Mouse (Mus musculus) liver, postnatal 0 days (tissue): Measurements from ENCODE around the gene Ifngr2. TPM values are rescaled to one million over a fixed set of nuclear protein-coding genes. Genes with fewer than 3 reads are reported as not detected.

Experiments
- ATAC-seq: fragments of 200-750 bp; cut with Nextera tagmentation; 2 replicates; pipeline ENCODE4 v1.8.0; 2017; ENCODE audit warnings: mild to moderate bottlenecking, moderate library complexity
- DNase-seq: peaks from one replicate; pipeline ENCODE4 v3.0.0-alpha.2; 2016
- H3K27ac ChIP-seq: fragments of 300-500 bp; sonication (generic); 2 replicates; pipeline ENCODE4 v1.5.1; 2014; ENCODE audit warnings: antibody characterized with exemption, moderate library complexity, mild to moderate bottlenecking, low read depth
- H3K27me3 ChIP-seq: fragments of 300-500 bp; sonication (generic); 2 replicates; pipeline ENCODE4 v1.6.1; 2014; ENCODE audit warnings: low read length, control low read depth, mixed read lengths; ENCODE audit not compliant: insufficient read depth
- H3K36me3 ChIP-seq: fragments of 300-500 bp; sonication (generic); replicated peaks from 2 replicates; pipeline ENCODE4 v1.6.1; 2014; ENCODE audit warnings: mild to moderate bottlenecking, control low read depth, low read length, moderate library complexity, mixed read lengths; ENCODE audit not compliant: insufficient read depth
- H3K4me1 ChIP-seq: fragments of 300-500 bp; sonication (generic); 2 replicates; pipeline ENCODE4 v1.6.1; 2014; ENCODE audit warnings: antibody characterized with exemption, mild to moderate bottlenecking, control low read depth; ENCODE audit not compliant: insufficient read depth
- H3K4me2 ChIP-seq: fragments of 300-500 bp; sonication (generic); 2 replicates; pipeline ENCODE4 v1.6.1; 2014; ENCODE audit warnings: low read depth, mild to moderate bottlenecking, low read length, moderate library complexity, mixed read lengths
- H3K4me3 ChIP-seq: fragments of 300-500 bp; sonication (generic); 2 replicates; pipeline ENCODE4 v1.5.1; 2014; ENCODE audit warnings: low read depth, low read length
- H3K9ac ChIP-seq: fragments of 300-500 bp; sonication (generic); replicated peaks from 2 replicates; pipeline ENCODE4 v1.6.1; 2014; ENCODE audit warnings: mild to moderate bottlenecking, moderate library complexity
- H3K9me3 ChIP-seq: fragments of 300-500 bp; sonication (generic); 2 replicates; pipeline ENCODE4 v1.6.1; 2016; ENCODE audit warnings: mild to moderate bottlenecking, control low read depth, low read length, mixed read lengths
- CTCF ChIP-seq: sonication (generic); IDR thresholded peaks from 2 replicates; pipeline ENCODE4 v1.5.1; 2016; ENCODE audit warnings: antibody characterized with exemption, low read depth
- EP300 ChIP-seq: IDR thresholded peaks from 2 replicates; pipeline ENCODE4 v1.6.1; 2016; ENCODE audit warnings: antibody characterized with exemption, low read depth, mild to moderate bottlenecking
- WGBS: fragments of 180-500 bp; shearing (Covaris S2); extraction: QIAGEN DNeasy Blood & Tissue Kit; methylation state at CpG from one replicate; pipeline ENCODE4 v1.1.7; 2014; ENCODE audit not compliant: insufficient replicate concordance; 5-methylcytosine and 5-hydroxymethylcytosine counted together
- polyA plus RNA-seq: library from polyadenylated mRNA; unstranded; fragments of >200 nt; fragmentation: Nextera tagmentation; extraction: Ambion mirVana; gene quantifications from 2 replicates; pipeline ENCODE4 v1.2.1, GENCODE M21; 2015

Ifngr2 gene
- polyA plus RNA-seq, 1 experiment from 2014 or later = 18.2 TPM

DNA sequence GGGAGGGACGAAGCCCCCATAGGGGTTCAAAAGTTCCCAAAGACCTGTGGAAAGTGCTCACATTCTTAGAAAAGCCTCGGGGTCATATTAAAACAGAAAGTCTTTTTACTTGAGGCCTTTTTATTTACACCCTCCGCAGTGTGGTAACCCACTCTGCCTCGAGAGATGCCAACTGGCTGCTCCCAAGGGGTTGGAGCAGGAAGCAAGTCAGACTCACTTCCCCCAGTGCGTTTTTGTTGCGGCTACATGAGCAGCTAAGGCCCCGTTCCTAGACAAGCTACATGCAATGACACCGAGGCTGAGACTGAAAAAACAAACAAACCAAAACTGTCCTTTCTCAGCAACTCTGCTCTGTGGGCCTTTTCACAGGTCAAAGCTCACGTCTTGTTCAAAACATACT lies 8.4 kb upstream of the Ifngr2 start:
- ATAC-seq (0 out of 2 replicates have a peak, but pooled peaks have one; percentile 20), DNase-seq (peak; percentile 45)
- 42% methylated on average over 9 of the region's 9 CpGs for WGBS

DNA sequence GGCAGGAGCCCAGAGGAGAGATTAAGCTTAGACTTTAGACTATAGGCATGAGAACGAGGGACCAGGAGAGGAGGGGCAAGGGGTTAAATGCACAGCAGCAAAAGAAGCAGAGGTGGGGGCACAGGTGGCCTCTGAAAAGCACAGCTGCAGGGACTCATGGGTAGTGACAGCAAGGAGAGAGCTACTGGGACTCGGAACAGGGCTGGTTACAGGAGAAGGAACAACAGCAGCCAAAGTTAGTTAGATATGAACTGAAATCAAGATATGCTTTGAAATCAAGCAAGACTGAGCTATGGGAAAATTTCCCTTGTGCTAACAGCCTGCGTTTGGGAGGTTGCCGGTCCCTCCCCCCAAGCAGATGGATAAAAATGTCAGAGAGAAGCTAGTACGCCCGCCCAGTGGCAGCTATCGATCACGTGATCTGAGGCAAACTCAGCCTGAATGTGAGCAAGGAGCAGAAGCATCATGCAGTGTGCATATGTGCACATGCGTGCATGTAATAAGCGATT lies 5.2 kb upstream of the Ifngr2 start:
- no peak for ATAC-seq
- peaks cover 43% of the 10 kb centered on the region for H3K4me1 ChIP-seq

More for the DNA sequence above, 8.4 kb upstream of the Ifngr2 start:
- Histone ChIP-seq H3K9me3 (no peaks in the 10 kb centered on the region), H3K36me3 (no peaks in the 10 kb centered on the region), H3K27ac (peak overlapping the region; percentile 86), H3K4me1 (peaks cover 35% of the 10 kb centered on the region), H3K9ac (no peak overlapping the region), H3K4me2 (no peak overlapping the region), H3K27me3 (no peaks in the 10 kb centered on the region), H3K4me3 (no peak overlapping the region)
- TF ChIP-seq EP300 (no peak), CTCF (no peak)

DNA sequence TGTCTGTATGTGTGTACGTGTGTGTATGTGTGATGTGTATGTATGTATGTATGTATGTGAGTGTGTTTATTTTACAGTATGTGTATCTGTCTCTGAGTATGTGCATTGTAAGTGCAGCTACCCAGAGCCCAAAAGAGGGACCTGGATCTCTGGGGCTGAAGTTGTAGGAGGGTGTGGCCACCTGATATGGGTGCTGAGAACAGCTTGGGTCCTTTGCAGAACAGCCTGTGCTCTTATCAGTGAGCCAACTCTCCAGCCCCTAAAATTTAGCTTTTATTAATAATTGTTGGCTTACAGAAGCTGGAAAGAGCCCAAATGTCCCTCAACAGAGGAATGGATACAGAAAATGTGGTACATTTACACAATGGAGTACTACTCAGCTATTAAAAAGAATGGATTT lies 3.3 kb upstream of the Ifngr2 start:
- Histone ChIP-seq H3K27me3 (no peaks in the 10 kb centered on the region), H3K9ac (no peak overlapping the region), H3K4me2 (no peak overlapping the region), H3K4me1 (peaks cover 37% of the 10 kb centered on the region), H3K4me3 (no peak overlapping the region), H3K9me3 (no peaks in the 10 kb centered on the region), H3K36me3 (no peaks in the 10 kb centered on the region), H3K27ac (no peak overlapping the region)
- WGBS = 93% methylated on average over 1 of the region's 1 CpGs
- TF ChIP-seq CTCF (no peak), EP300 (no peak)
- DNase-seq (no peak), ATAC-seq (no peak)

More for the DNA sequence above, 5.2 kb upstream of the Ifngr2 start:
- peak; percentile 45 for DNase-seq
- TF ChIP-seq EP300 (no peak), CTCF (no peak)
- 30% methylated on average over 10 of the region's 10 CpGs for WGBS
- Histone ChIP-seq H3K9ac (no peak overlapping the region), H3K27me3 (no peaks in the 10 kb centered on the region), H3K36me3 (no peaks in the 10 kb centered on the region), H3K9me3 (no peaks in the 10 kb centered on the region), H3K27ac (no peak overlapping the region), H3K4me3 (no peak overlapping the region), H3K4me2 (peak overlapping the region; percentile 37)

DNA sequence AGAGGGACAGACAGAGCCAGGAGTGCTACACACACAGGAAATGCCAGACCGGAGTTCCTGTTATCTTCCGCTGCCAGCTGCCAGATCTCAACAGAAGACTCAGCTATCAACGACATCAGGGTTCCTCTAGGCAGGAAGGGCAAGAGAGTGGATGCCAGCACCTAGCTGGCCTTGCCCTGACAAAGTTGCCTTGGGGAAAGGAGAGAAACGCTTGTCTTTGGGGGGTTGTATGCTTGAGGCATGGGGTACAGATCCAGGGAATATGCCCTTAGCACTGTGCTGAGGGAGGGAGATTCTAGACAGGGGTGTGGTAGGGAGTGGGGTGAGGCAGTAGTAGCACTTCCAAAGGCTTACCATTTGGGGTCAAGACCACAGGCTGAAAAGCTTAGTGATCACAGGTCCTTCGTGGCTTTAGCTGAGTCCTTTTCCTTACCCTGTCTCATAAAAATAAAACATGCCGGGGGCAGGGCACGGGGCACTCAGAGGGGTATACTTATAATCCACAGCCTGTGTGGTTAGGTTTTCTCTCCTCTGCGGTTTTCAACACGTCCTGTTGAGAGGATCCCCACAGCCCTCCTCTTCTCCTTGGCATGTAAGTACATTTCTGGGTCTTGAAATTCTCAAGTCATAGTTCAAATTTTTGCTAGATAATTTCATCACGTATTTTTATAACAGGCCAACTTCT lies 1.1 kb upstream of the Ifngr2 start:
- TF ChIP-seq CTCF = no peak
- peak; percentile 98 for TF ChIP-seq EP300
- peak; percentile 76 for DNase-seq
- Histone ChIP-seq H3K36me3 (peaks cover 6% of the 10 kb centered on the region; the same call in 1 of the 2 replicates), H3K4me1 (peaks cover 48% of the 10 kb centered on the region), H3K9ac (peak overlapping the region; percentile 95), H3K4me2 (peak overlapping the region; percentile 89), H3K4me3 (peak overlapping the region; percentile 86; the same call in 1 of the 2 replicates), H3K9me3 (no peaks in the 10 kb centered on the region), H3K27me3 (no peaks in the 10 kb centered on the region), H3K27ac (peak overlapping the region; percentile 96)
- ATAC-seq = peak; percentile 71
- 22% methylated on average over 10 of the region's 10 CpGs for WGBS

DNA sequence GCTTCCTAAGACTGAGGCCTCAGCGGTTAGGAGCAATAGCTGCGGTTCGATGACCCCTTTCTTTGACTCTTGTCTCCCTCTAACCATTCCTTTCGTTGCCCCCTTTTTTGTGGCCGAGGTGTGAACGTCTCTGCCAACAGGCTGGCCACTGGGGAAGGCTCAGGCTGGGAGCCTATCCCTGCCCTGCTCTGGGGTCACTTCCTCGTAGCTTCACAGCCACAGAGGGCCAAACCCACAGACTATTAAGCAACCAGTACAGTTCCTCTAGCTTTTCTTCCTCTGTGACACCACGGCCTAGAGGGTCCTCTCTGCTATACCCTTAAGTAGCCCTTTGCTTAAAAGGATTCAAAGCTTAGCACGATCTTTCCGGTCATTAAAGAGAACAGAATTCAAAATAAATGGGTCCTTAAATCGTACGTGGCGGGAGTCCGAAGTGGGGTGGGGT lies 459 bp upstream of the Ifngr2 start:
- H3K4me1 ChIP-seq = peaks cover 51% of the 10 kb centered on the region
- ATAC-seq = peak; percentile 68
- 4% methylated on average over 14 of the region's 14 CpGs for WGBS

DNA sequence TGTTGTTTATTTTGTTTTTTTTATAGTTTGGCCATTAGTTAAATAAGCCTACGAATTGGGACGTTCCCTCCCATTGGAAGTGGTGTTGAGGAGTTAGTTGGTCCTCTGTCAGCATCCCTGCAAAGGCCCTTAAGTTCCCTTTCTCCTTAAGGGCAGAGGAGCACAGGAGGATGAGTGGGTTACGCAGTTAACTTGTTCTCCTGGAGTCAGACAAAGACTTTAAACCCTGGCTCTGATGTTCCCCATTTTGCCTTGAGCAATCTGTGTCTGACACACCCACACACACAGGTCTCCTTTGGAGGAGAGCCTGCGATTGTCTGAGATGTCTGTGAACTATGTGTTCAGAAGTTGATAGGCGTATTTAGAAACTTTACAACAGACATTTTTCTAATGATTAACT lies 1.1 kb downstream of the Ifngr2 start:
- WGBS = 12% methylated on average over 5 of the region's 5 CpGs
- peak overlapping the region; percentile 96 for H3K27ac ChIP-seq
- peaks cover 12% of the 10 kb centered on the region; the same call in 1 of the 2 replicates for H3K36me3 ChIP-seq
- TF ChIP-seq CTCF (no peak), EP300 (no peak)
- ATAC-seq (no peak), DNase-seq (no peak)
- H3K9me3 ChIP-seq = no peaks in the 10 kb centered on the region
- no peaks in the 10 kb centered on the region for H3K27me3 ChIP-seq
- H3K9ac ChIP-seq = peak overlapping the region; percentile 95
- H3K4me1 ChIP-seq = peaks cover 57% of the 10 kb centered on the region
- H3K4me3 ChIP-seq = peak overlapping the region; percentile 86
- peak overlapping the region; percentile 89 for H3K4me2 ChIP-seq

More for the DNA sequence above, 459 bp upstream of the Ifngr2 start:
- TF ChIP-seq CTCF (no peak), EP300 (no peak)
- H3K27ac ChIP-seq = peak overlapping the region; percentile 96
- no peaks in the 10 kb centered on the region for H3K27me3 ChIP-seq
- H3K9me3 ChIP-seq = no peaks in the 10 kb centered on the region
- peak; percentile 67 for DNase-seq
- peak overlapping the region; percentile 86 for H3K4me3 ChIP-seq
- H3K4me2 ChIP-seq = peak overlapping the region; percentile 89
- H3K9ac ChIP-seq = peak overlapping the region; percentile 95
- peaks cover 6% of the 10 kb centered on the region; the same call in 1 of the 2 replicates for H3K36me3 ChIP-seq
